Mouse (Mus musculus) hindbrain, postnatal 0 days (tissue): ENCODE results near the gene Umad1. TPM values are rescaled to one million over a fixed set of nuclear protein-coding genes. Genes with fewer than 3 reads are reported as not detected.

ENCODE experiments used
- ATAC-seq: fragments of 200-750 bp; cut with Nextera tagmentation; 2 replicates; pipeline ENCODE4 v1.8.0; 2017; ENCODE audit warnings: mild to moderate bottlenecking, moderate TSS enrichment, moderate library complexity
- DNase-seq: peaks from one replicate; pipeline ENCODE4 v3.0.0-alpha.2; 2015; ENCODE audit warnings: low spot score
- H3K27ac ChIP-seq: fragments of 300-500 bp; sonication (generic); 2 replicates; pipeline ENCODE4 v1.5.1; 2014; ENCODE audit warnings: mild to moderate bottlenecking
- H3K27me3 ChIP-seq: fragments of 300-500 bp; sonication (generic); 2 replicates; pipeline ENCODE4 v1.6.1; 2014; ENCODE audit warnings: low read length, mixed read lengths; ENCODE audit not compliant: insufficient read depth
- H3K36me3 ChIP-seq: fragments of 300-500 bp; sonication (generic); 2 replicates; pipeline ENCODE4 v1.6.1; 2014; ENCODE audit warnings: low read length, mixed read lengths; ENCODE audit not compliant: insufficient read depth
- H3K4me1 ChIP-seq: fragments of 300-500 bp; sonication (generic); 2 replicates; pipeline ENCODE4 v1.6.1; 2014; ENCODE audit warnings: antibody characterized with exemption, low read length, mixed read lengths; ENCODE audit not compliant: insufficient read depth
- H3K4me2 ChIP-seq: fragments of 300-500 bp; sonication (generic); 2 replicates; pipeline ENCODE4 v1.6.1; 2014; ENCODE audit warnings: low read depth, mild to moderate bottlenecking, low read length, moderate library complexity, mixed read lengths
- H3K4me3 ChIP-seq: fragments of 300-500 bp; sonication (generic); 2 replicates; pipeline ENCODE4 v1.5.1; 2014; ENCODE audit warnings: low read length
- H3K9ac ChIP-seq: fragments of 300-500 bp; sonication (generic); replicated peaks from 2 replicates; pipeline ENCODE4 v1.6.1; 2014; ENCODE audit warnings: mild to moderate bottlenecking, low read length, moderate library complexity, mixed read lengths
- H3K9me3 ChIP-seq: fragments of 300-500 bp; sonication (generic); 2 replicates; pipeline ENCODE4 v1.6.1; 2016; ENCODE audit warnings: low read length, mixed read lengths
- CTCF ChIP-seq: IDR thresholded peaks from 2 replicates; pipeline ENCODE4 v1.5.1; 2016; ENCODE audit warnings: antibody characterized with exemption, control low read depth, low read depth
- WGBS: fragments of 180-500 bp; shearing (Covaris S2); extraction: QIAGEN DNeasy Blood & Tissue Kit; methylation state at CpG from one replicate; pipeline ENCODE4 v1.1.7; 2014; 5-methylcytosine and 5-hydroxymethylcytosine counted together
- polyA plus RNA-seq: library from polyadenylated mRNA; unstranded; fragments of >200 nt; fragmentation: Nextera tagmentation; extraction: Ambion mirVana; gene quantifications from 2 replicates; pipeline ENCODE4 v1.2.1, GENCODE M21; 2015
- total RNA-seq: library from RNA; depleted of rRNA; stranded (reverse); fragments of >200 nt; gene quantifications from 2 replicates; pipeline ENCODE4 v1.2.3, GENCODE M21; 2014

Gene Umad1
- total and polyA plus RNA-seq, 2 experiments from 2014 or later = 24.2 to 57.8 TPM

DNA sequence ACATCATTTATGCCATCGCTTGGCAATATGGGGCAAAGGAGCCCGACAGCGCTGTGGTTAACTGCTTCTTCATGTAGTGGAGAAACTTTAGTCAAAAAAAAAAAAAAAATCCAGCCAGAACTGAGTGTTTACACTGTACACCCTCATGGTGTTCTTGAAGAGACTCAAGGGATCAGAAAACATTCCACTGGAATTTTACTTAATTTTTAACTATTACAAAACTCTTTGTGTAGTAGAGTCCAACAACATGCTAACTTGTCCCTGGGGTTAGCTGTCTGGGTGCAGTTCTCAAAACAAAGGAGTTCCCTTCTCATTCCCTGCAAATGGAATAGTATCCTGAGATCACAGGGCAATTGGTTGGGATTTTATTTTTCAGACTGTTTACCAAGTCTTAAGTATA is 210.8 kb downstream of the Umad1 start:
- WGBS = 97% methylated on average over 3 of the region's 3 CpGs
- DNase-seq = no peak
- H3K9ac ChIP-seq = no peak overlapping the region

DNA sequence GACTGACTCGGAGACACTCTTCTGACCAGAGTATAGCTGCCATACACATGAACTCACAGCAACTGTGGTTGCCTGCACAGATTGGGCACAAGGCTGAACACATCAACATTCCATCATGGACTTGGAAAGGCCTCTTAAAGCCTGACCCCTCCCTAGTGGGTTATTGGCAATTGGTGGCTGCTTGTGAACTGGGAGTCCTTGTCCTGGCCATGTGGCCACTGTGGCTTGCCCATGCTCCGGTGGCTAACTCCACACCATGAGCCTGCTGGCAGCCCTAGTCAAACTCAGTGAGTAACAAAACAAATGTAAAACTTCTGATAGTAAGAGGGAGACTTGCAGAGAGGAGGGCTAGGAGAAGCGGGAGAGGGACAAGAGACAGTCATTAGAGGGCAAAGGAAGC is 213.0 kb downstream of the Umad1 start:
- no peaks in the 10 kb centered on the region for H3K27me3 ChIP-seq
- DNase-seq (no peak), ATAC-seq (no peak)
- no peaks in the 10 kb centered on the region for H3K36me3 ChIP-seq
- H3K9me3 ChIP-seq = no peaks in the 10 kb centered on the region
- H3K4me3 ChIP-seq = no peak overlapping the region
- no peak overlapping the region for H3K9ac ChIP-seq
- H3K4me1 ChIP-seq = no peaks in the 10 kb centered on the region
- WGBS = 84% methylated on average over 3 of the region's 3 CpGs
- H3K27ac ChIP-seq = no peak overlapping the region
- TF ChIP-seq CTCF = no peak
- no peak overlapping the region for H3K4me2 ChIP-seq

More for the DNA sequence above, 210.8 kb downstream of the Umad1 start:
- no peak overlapping the region for H3K27ac ChIP-seq
- H3K27me3 ChIP-seq = no peaks in the 10 kb centered on the region
- no peaks in the 10 kb centered on the region for H3K4me1 ChIP-seq
- H3K9me3 ChIP-seq = no peaks in the 10 kb centered on the region
- H3K4me3 ChIP-seq = no peak overlapping the region
- no peak for TF ChIP-seq CTCF
- no peak overlapping the region for H3K4me2 ChIP-seq
- no peak for ATAC-seq
- no peaks in the 10 kb centered on the region for H3K36me3 ChIP-seq

DNA sequence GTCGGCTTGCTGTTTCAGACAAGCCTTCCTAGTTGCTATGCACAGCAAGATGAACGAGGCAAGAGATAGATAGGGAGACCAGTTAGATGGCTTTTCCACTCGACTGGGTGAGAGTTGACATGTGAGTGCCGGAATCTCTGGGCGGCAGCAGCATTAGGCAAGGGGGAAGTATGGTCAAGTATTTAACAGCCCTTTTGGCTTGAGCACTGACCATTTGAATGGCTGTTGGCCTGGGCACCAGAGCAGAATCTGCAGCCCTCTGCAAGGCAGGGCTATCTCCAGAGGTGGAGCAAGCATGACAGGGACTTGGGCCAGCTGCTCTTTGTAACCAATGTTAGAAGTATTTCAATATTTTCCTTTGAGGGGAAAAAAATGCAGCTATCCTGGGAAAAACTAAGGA is 213.8 kb downstream of the Umad1 start:
- ATAC-seq (no peak), DNase-seq (no peak)
- WGBS = 84% methylated on average over 5 of the region's 5 CpGs
- no peak overlapping the region for H3K4me3 ChIP-seq
- no peaks in the 10 kb centered on the region for H3K9me3 ChIP-seq
- no peak overlapping the region for H3K4me2 ChIP-seq
- H3K9ac ChIP-seq = no peak overlapping the region
- TF ChIP-seq CTCF = no peak
- H3K27me3 ChIP-seq = no peaks in the 10 kb centered on the region
- H3K36me3 ChIP-seq = no peaks in the 10 kb centered on the region
- H3K4me1 ChIP-seq = no peaks in the 10 kb centered on the region
- H3K27ac ChIP-seq = no peak overlapping the region

DNA sequence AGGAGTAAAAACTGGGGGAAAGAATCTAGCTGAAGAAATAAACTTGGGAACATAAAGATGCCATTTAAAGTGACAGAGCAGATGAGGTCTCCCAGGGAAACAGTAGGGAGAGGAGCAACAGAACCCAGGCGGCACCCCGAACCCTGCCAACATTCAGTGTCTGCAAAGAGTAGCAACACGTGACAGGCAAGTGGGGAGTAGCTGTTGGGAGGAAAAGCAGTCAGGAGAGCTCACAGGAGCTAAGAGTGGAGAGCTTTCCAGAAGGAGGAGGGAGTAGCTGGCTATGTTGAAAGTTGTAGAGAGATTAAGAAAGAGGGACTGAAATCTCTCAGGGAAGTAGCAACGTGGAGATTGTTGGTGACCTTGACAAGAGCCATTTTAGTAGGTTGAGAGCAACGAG is 214.4 kb downstream of the Umad1 start:
- 45% methylated on average over 5 of the region's 5 CpGs for WGBS
- Histone ChIP-seq H3K4me3 (no peak overlapping the region), H3K36me3 (no peaks in the 10 kb centered on the region), H3K9ac (no peak overlapping the region), H3K27ac (no peak overlapping the region), H3K27me3 (no peaks in the 10 kb centered on the region), H3K4me2 (no peak overlapping the region), H3K9me3 (no peaks in the 10 kb centered on the region), H3K4me1 (no peaks in the 10 kb centered on the region)
- no peak for TF ChIP-seq CTCF
- DNase-seq (no peak), ATAC-seq (no peak)

DNA sequence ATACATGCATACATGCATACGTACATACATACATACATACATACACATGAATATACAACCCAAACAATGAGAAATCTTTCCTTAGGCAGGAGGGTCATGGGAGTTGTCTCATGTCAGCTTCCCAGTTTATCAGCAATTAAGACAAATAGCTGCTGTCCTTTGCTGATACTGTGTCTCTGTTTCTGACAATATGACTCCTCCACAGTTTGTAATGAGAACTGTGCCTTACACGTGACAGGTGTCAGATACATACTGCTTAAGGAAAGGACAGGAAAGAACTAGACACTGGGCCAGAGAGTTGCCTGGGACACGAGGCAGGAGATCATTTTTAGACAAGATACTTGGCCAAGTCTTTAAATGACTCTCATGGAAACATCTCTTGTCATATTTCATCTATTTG is 215.2 kb downstream of the Umad1 start:
- Histone ChIP-seq H3K4me1 (no peaks in the 10 kb centered on the region), H3K36me3 (no peaks in the 10 kb centered on the region), H3K27me3 (no peaks in the 10 kb centered on the region), H3K27ac (no peak overlapping the region), H3K4me3 (no peak overlapping the region), H3K9me3 (no peaks in the 10 kb centered on the region), H3K4me2 (no peak overlapping the region), H3K9ac (no peak overlapping the region)
- 81% methylated on average over 3 of the region's 3 CpGs for WGBS
- no peak for DNase-seq
- TF ChIP-seq CTCF = no peak
- ATAC-seq = no peak

DNA sequence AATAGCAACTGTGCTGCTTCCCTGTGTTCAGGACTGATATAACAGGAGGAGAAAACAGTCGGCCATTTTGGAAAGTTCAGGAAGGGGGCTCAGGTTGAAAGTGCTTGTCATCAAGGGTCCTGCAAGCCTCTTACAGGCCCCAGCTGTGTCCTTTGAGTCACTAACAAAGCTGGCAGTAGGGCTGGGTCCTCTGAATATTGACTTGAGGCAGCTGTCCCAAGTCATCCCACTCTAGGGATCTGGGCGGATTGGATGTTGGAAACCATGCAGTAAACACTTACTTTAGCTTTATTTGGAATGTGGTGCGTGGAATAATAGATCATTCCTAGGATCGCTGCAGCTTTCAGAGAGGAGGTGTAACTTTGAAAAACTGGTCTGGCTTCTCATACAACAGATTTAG is 215.7 kb downstream of the Umad1 start:
- WGBS = 91% methylated on average over 4 of the region's 4 CpGs
- no peaks in the 10 kb centered on the region for H3K9me3 ChIP-seq
- ATAC-seq = no peak
- no peak overlapping the region for H3K4me3 ChIP-seq
- H3K27me3 ChIP-seq = no peaks in the 10 kb centered on the region
- no peak overlapping the region for H3K9ac ChIP-seq
- H3K4me2 ChIP-seq = no peak overlapping the region
- H3K27ac ChIP-seq = no peak overlapping the region
- TF ChIP-seq CTCF = no peak
- DNase-seq = no peak
- H3K36me3 ChIP-seq = no peaks in the 10 kb centered on the region
- no peaks in the 10 kb centered on the region for H3K4me1 ChIP-seq

DNA sequence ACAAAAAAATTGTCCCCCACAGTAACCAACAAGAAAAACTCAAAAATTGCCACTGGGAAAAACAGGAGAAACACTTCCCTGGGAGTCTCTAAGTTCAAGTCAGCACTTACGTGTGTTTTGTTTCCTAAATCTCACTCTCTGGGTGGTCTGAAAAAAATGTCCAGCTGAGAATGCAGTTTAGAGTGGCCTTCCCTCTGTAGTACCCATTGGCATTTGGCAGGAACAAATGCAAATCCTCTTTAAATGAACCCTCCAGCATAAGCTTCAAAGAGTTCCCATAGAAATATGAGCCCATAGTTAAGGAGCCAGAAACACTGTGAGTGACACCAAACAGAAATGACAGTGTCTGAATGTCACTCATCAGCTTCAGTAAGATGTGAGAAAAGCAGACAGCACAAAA is 220.1 kb downstream of the Umad1 start:
- no peaks in the 10 kb centered on the region for H3K36me3 ChIP-seq
- ATAC-seq (no peak), DNase-seq (no peak)
- H3K27me3 ChIP-seq = no peaks in the 10 kb centered on the region
- no peak overlapping the region for H3K9ac ChIP-seq
- H3K27ac ChIP-seq = no peak overlapping the region
- H3K4me1 ChIP-seq = no peaks in the 10 kb centered on the region
- WGBS = 44% methylated on average over 1 of the region's 1 CpGs
- H3K9me3 ChIP-seq = no peaks in the 10 kb centered on the region
- no peak overlapping the region for H3K4me3 ChIP-seq
- H3K4me2 ChIP-seq = no peak overlapping the region
- TF ChIP-seq CTCF = no peak
